Mouse (Mus musculus) adrenal gland, postnatal 4 days (tissue): ENCODE measurements around the gene Borcs6. TPM values are rescaled to one million over a fixed set of nuclear protein-coding genes. Genes with fewer than 3 reads are reported as not detected.

Experiments
- DNase-seq, 2 experiments: peaks; one replicate each; pipeline ENCODE4 v3.0.0; 2021 to 2022; ENCODE audit warnings: low spot score in 2 of 2, mixed read lengths in 2 of 2
- total RNA-seq, 2 experiments: library from RNA; stranded (reverse); gene quantifications; 2 replicates each; pipeline ENCODE4 v1.2.3; 2021

The Borcs6 gene
- total RNA-seq, 2 experiments from 2014 or later: 24.3 to 26.0 TPM

- DNase-seq: no peak
Observed at GRCm38 (mm10) chr11:69047592-69047991, 11.9 kb upstream of the Borcs6 start.

- no peak for DNase-seq
Observed at GRCm38 (mm10) chr11:69048151-69048550, 11.4 kb upstream of the Borcs6 start.

- no peak for DNase-seq
Observed at GRCm38 (mm10) chr11:69050748-69051147, 8.8 kb upstream of the Borcs6 start.

- no peak for DNase-seq
Observed at GRCm38 (mm10) chr11:69051771-69052170, 7.7 kb upstream of the Borcs6 start.

- DNase-seq: no peak
Observed at GRCm38 (mm10) chr11:69052824-69053421, 6.6 kb upstream of the Borcs6 start.

GRCm38 (mm10) chr11:69053848-69054247 is 5.7 kb upstream of the Borcs6 start:
- no peak for DNase-seq

- no peak for DNase-seq
Observed at GRCm38 (mm10) chr11:69058265-69058664, 1.3 kb upstream of the Borcs6 start.

GRCm38 (mm10) chr11:69058729-69059356 is 674 bp upstream of the Borcs6 start:
- no peak for DNase-seq

GRCm38 (mm10) chr11:69059975-69060411 is 476 bp downstream of the Borcs6 start:
- DNase-seq: no peak

GRCm38 (mm10) chr11:69060448-69061254 is 1.1 kb downstream of the Borcs6 start:
- no peak for DNase-seq

- DNase-seq: no peak
Observed at GRCm38 (mm10) chr11:69061255-69061912, 1.9 kb downstream of the Borcs6 start.

GRCm38 (mm10) chr11:69062194-69062760 is 2.8 kb downstream of the Borcs6 start:
- DNase-seq: no peak

- DNase-seq: peak; percentile 92 to 95
Observed at GRCm38 (mm10) chr11:69062761-69063224, 3.3 kb downstream of the Borcs6 start.

- peak; percentile 79 to 84 for DNase-seq
Observed at GRCm38 (mm10) chr11:69063413-69064201, 4.1 kb downstream of the Borcs6 start.

GRCm38 (mm10) chr11:69064259-69065133 is 5.0 kb downstream of the Borcs6 start:
- no peak for DNase-seq

GRCm38 (mm10) chr11:69065394-69065925 is 5.9 kb downstream of the Borcs6 start:
- no peak for DNase-seq

GRCm38 (mm10) chr11:69066163-69066861 is 6.8 kb downstream of the Borcs6 start:
- no peak for DNase-seq

- peak; percentile 60 to 84 for DNase-seq
Observed at GRCm38 (mm10) chr11:69066956-69067355, 7.4 kb downstream of the Borcs6 start.
